Mouse (Mus musculus): Measurements from ENCODE around the gene Gm20662. TPM values are rescaled to one million over a fixed set of nuclear protein-coding genes. Genes with fewer than 3 reads are reported as not detected.

Gm20662 gene
- polyA plus RNA-seq, 1 experiment from 2014 or later: 0.84 TPM

GRCm38 (mm10) chr9:108083561-108083960 is 87.4 kb downstream of the Gm20662 start:
- WGBS: 78% methylated on average over 6 of the region's 6 CpGs
- H3K9ac ChIP-seq (replicated peaks; ENCODE audit: low read depth, low read length): no peak overlapping the region
- no peak overlapping the region for H3K4me2 ChIP-seq (replicated peaks; ENCODE audit: low read depth, low read length)
- H3K27ac ChIP-seq (ENCODE audit: low read length): no peak overlapping the region
- H3K27me3 ChIP-seq (ENCODE audit: control insufficient read depth, insufficient read depth, low read length): peaks cover 15% of the 10 kb centered on the region; the same call in 1 of the 2 replicates
- no peak for ATAC-seq (ENCODE audit: insufficient number of reproducible peaks, insufficient read depth, low FRiP score, low read depth)
- H3K4me1 ChIP-seq (ENCODE audit: control insufficient read depth, insufficient read depth, low read length): peaks cover 10% of the 10 kb centered on the region
- H3K4me3 ChIP-seq (ENCODE audit: low read depth, low read length): no peak overlapping the region
- no peaks in the 10 kb centered on the region for H3K9me3 ChIP-seq (ENCODE audit: control insufficient read depth, low read depth, low read length)
- H3K36me3 ChIP-seq (ENCODE audit: control insufficient read depth, insufficient read depth, low read length): peaks cover 28% of the 10 kb centered on the region

- Histone ChIP-seq H3K4me3 (ENCODE audit: low read depth, low read length) (no peak overlapping the region), H3K4me1 (ENCODE audit: control insufficient read depth, insufficient read depth, low read length) (0 out of 2 replicates have a peak, but pooled peaks cover 4% of the 10 kb centered on the region), H3K27me3 (ENCODE audit: control insufficient read depth, insufficient read depth, low read length) (peaks cover 15% of the 10 kb centered on the region; the same call in 1 of the 2 replicates), H3K9me3 (ENCODE audit: control insufficient read depth, low read depth, low read length) (no peaks in the 10 kb centered on the region), H3K36me3 (ENCODE audit: control insufficient read depth, insufficient read depth, low read length) (peaks cover 39% of the 10 kb centered on the region), H3K27ac (ENCODE audit: low read length) (no peak overlapping the region), H3K4me2 (replicated peaks; ENCODE audit: low read depth, low read length) (no peak overlapping the region), H3K9ac (replicated peaks; ENCODE audit: low read depth, low read length) (no peak overlapping the region)
- no peak for ATAC-seq (ENCODE audit: insufficient number of reproducible peaks, insufficient read depth, low FRiP score, low read depth)
- WGBS: 92% methylated on average over 4 of the region's 4 CpGs
These were observed 89.1 kb downstream of the Gm20662 start for GRCm38 (mm10) chr9:108085261-108085660.

- Histone ChIP-seq H3K9me3 (ENCODE audit: control insufficient read depth, low read depth, low read length) (no peaks in the 10 kb centered on the region), H3K4me3 (ENCODE audit: low read depth, low read length) (no peak overlapping the region), H3K4me2 (replicated peaks; ENCODE audit: low read depth, low read length) (no peak overlapping the region), H3K4me1 (ENCODE audit: control insufficient read depth, insufficient read depth, low read length) (peaks cover 6% of the 10 kb centered on the region; the same call in 1 of the 2 replicates), H3K36me3 (ENCODE audit: control insufficient read depth, insufficient read depth, low read length) (peaks cover 49% of the 10 kb centered on the region), H3K27me3 (ENCODE audit: control insufficient read depth, insufficient read depth, low read length) (no peaks in the 10 kb centered on the region), H3K27ac (ENCODE audit: low read length) (no peak overlapping the region), H3K9ac (replicated peaks; ENCODE audit: low read depth, low read length) (no peak overlapping the region)
- no peak for ATAC-seq (ENCODE audit: insufficient number of reproducible peaks, insufficient read depth, low FRiP score, low read depth)
- 90% methylated on average over 7 of the region's 7 CpGs for WGBS
These were observed 94.5 kb downstream of the Gm20662 start for GRCm38 (mm10) chr9:108090611-108091120.

- peak overlapping the region; percentile 67 for H3K4me2 ChIP-seq (replicated peaks; ENCODE audit: low read depth, low read length)
- H3K9ac ChIP-seq (replicated peaks; ENCODE audit: low read depth, low read length): peak overlapping the region; percentile 43
- H3K4me1 ChIP-seq (ENCODE audit: control insufficient read depth, insufficient read depth, low read length): peaks cover 15% of the 10 kb centered on the region; the same call in 1 of the 2 replicates
- H3K9me3 ChIP-seq (ENCODE audit: control insufficient read depth, low read depth, low read length): no peaks in the 10 kb centered on the region
- H3K36me3 ChIP-seq (ENCODE audit: control insufficient read depth, insufficient read depth, low read length): peaks cover 29% of the 10 kb centered on the region
- no peak for ATAC-seq (ENCODE audit: insufficient number of reproducible peaks, insufficient read depth, low FRiP score, low read depth)
- no peak overlapping the region; the same call in 1 of the 2 replicates for H3K27ac ChIP-seq (ENCODE audit: low read length)
- WGBS: 73% methylated on average over 10 of the region's 10 CpGs
- no peaks in the 10 kb centered on the region for H3K27me3 ChIP-seq (ENCODE audit: control insufficient read depth, insufficient read depth, low read length)
- H3K4me3 ChIP-seq (ENCODE audit: low read depth, low read length): peak overlapping the region; percentile 69
These were observed 97.4 kb downstream of the Gm20662 start for GRCm38 (mm10) chr9:108093586-108093985.

GRCm38 (mm10) chr9:108094184-108094941 is 98.2 kb downstream of the Gm20662 start, which contains the start of gene Apeh:
Gene Apeh, minus strand, starts transcription at chr9:108094606.
- peak within 1 kb of the TSS; percentile 68 for H3K27ac ChIP-seq (ENCODE audit: low read length)
- WGBS: under 1% methylated on average over 52 of the region's 52 CpGs
- H3K9me3 ChIP-seq (ENCODE audit: control insufficient read depth, low read depth, low read length): no peaks in the 10 kb centered on the region
- H3K36me3 ChIP-seq (ENCODE audit: control insufficient read depth, insufficient read depth, low read length): peaks cover 26% of the 10 kb centered on the region
- peak within 1 kb of the TSS; percentile 67 for H3K4me2 ChIP-seq (replicated peaks; ENCODE audit: low read depth, low read length)
- peak within 1 kb of the TSS; percentile 69 for H3K4me3 ChIP-seq (ENCODE audit: low read depth, low read length)
- peak within 1 kb of the TSS; percentile 43 for H3K9ac ChIP-seq (replicated peaks; ENCODE audit: low read depth, low read length)
- no peaks in the 10 kb centered on the region for H3K27me3 ChIP-seq (ENCODE audit: control insufficient read depth, insufficient read depth, low read length)
- peak; percentile 95 for ATAC-seq (ENCODE audit: insufficient number of reproducible peaks, insufficient read depth, low FRiP score, low read depth)
- peaks cover 15% of the 10 kb centered on the region; the same call in 1 of the 2 replicates for H3K4me1 ChIP-seq (ENCODE audit: control insufficient read depth, insufficient read depth, low read length)

Small RNA genes within 50 kb of the gene (microRNA-seq; reads per million reads assigned to microRNA genes)
- not detected for gene Mir7088

Other genes with a start within 250 kb of the Gm20662 start
- 204 and 205 TPM in 2 replicates for gene Rbm5, start 225.4 kb upstream of the Gm20662 start, polyA plus RNA-seq (2014; fragmentation: Nextera tagmentation; extraction: Ambion mirVana)
- gene Rbm6, start 123.1 kb upstream of the Gm20662 start, polyA plus RNA-seq (2014; fragmentation: Nextera tagmentation; extraction: Ambion mirVana): 76.5 and 83.3 TPM in 2 replicates
- gene Mon1a, start 108.2 kb upstream of the Gm20662 start, polyA plus RNA-seq (2014; fragmentation: Nextera tagmentation; extraction: Ambion mirVana): 15.2 and 20.7 TPM in 2 replicates
- 3.3 and 5.1 TPM in 2 replicates for gene Mst1r, start 89.5 kb upstream of the Gm20662 start, polyA plus RNA-seq (2014; fragmentation: Nextera tagmentation; extraction: Ambion mirVana)
- gene Actl11, start 67.9 kb upstream of the Gm20662 start, polyA plus RNA-seq (2014; fragmentation: Nextera tagmentation; extraction: Ambion mirVana): not detected in 2 replicates
- 1.6 and 1.9 TPM in 2 replicates for gene Camkv, start 60.7 kb upstream of the Gm20662 start, polyA plus RNA-seq (2014; fragmentation: Nextera tagmentation; extraction: Ambion mirVana)
- gene Traip, start 46.2 kb upstream of the Gm20662 start, polyA plus RNA-seq (2014; fragmentation: Nextera tagmentation; extraction: Ambion mirVana): 18.9 and 21.2 TPM in 2 replicates
- 48.7 and 54.0 TPM in 2 replicates for gene Uba7, start 20.8 kb upstream of the Gm20662 start, polyA plus RNA-seq (2014; fragmentation: Nextera tagmentation; extraction: Ambion mirVana)
- gene Gm20661, start 13.3 kb upstream of the Gm20662 start, polyA plus RNA-seq (2014; fragmentation: Nextera tagmentation; extraction: Ambion mirVana): 11.6 and 12.8 TPM in 2 replicates
- gene Inka1, start 10.5 kb upstream of the Gm20662 start, polyA plus RNA-seq (2014; fragmentation: Nextera tagmentation; extraction: Ambion mirVana): 52.9 and 64.9 TPM in 2 replicates
- 19.7 and 23.9 TPM in 2 replicates for gene Cdhr4, start 3.9 kb upstream of the Gm20662 start, polyA plus RNA-seq (2014; fragmentation: Nextera tagmentation; extraction: Ambion mirVana)
- 29.1 and 29.2 TPM in 2 replicates for gene Ip6k1, start 6.2 kb downstream of the Gm20662 start, polyA plus RNA-seq (2014; fragmentation: Nextera tagmentation; extraction: Ambion mirVana)
- 21.4 and 26.6 TPM in 2 replicates for gene Gmppb, start 52.9 kb downstream of the Gm20662 start, polyA plus RNA-seq (2014; fragmentation: Nextera tagmentation; extraction: Ambion mirVana)
- 3.1 TPM in 2 replicates for gene Amigo3, start 56.8 kb downstream of the Gm20662 start, polyA plus RNA-seq (2014; fragmentation: Nextera tagmentation; extraction: Ambion mirVana)
- gene Mst1, start 84.1 kb downstream of the Gm20662 start, polyA plus RNA-seq (2014; fragmentation: Nextera tagmentation; extraction: Ambion mirVana): 3.7 and 4.4 TPM in 2 replicates
- gene Rnf123, start 87.0 kb downstream of the Gm20662 start, polyA plus RNA-seq (2014; fragmentation: Nextera tagmentation; extraction: Ambion mirVana): 31.1 and 33.5 TPM in 2 replicates
- 52.2 and 58.0 TPM in 2 replicates for gene Apeh, start 98.3 kb downstream of the Gm20662 start, polyA plus RNA-seq (2014; fragmentation: Nextera tagmentation; extraction: Ambion mirVana)
- 2.6 and 2.7 TPM in 2 replicates for gene Bsn, start 194.0 kb downstream of the Gm20662 start, polyA plus RNA-seq (2014; fragmentation: Nextera tagmentation; extraction: Ambion mirVana)

All from stomach, embryonic 14.5 days (tissue).